Mouse (Mus musculus): Measurements from ENCODE around the gene Svopl. TPM values are rescaled to one million over a fixed set of nuclear protein-coding genes. Genes with fewer than 3 reads are reported as not detected.

Svopl gene
- polyA plus RNA-seq (2012; fragmentation: generic; extraction: Trizol): 0.02 TPM
- long read RNA-seq, experiment 1: 0 reads
- long read RNA-seq, experiment 2, partial matches to known transcripts: 0 of 2 reads
- long read RNA-seq, experiment 2, other reads (novel, unspliced or antisense): 2 of 2 reads

DNA sequence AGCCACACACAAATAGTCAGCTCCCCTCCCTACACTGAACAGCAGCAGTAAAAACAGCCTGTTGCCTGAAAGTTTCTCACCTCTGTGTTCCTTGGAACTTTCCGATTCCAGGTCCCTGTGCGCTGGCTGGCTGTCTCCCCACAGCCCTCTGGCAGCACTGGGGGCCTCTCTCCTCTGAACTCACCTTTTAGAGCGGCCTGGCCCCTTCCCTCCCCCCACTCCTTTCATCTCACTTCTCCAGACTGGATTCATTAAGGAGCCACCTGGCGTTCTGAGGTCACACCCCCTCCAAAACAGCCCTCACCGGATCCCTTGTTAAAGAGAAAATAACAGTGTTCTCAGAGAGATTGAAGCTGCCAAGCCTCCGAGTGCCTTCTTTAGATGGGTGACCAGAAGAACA, at the start of gene Svopl:
Gene Svopl, minus strand, starts transcription at position 159 of the 400 bp plus-strand sequence.
- H3K27me3 ChIP-seq (ENCODE audit: control insufficient read depth, insufficient read depth, insufficient read length): no peaks in the 10 kb centered on the region
- no peak within 1 kb of the TSS for H3K4me3 ChIP-seq (ENCODE audit: insufficient read depth, poor library complexity, severe bottlenecking)
- H3K79me3 ChIP-seq (ENCODE audit: low read depth): no peaks in the 10 kb centered on the region
- no peak within 1 kb of the TSS for H3ac ChIP-seq (ENCODE audit: control insufficient read depth, insufficient read length, low read depth)
- no peaks in the 10 kb centered on the region for H3K36me3 ChIP-seq (ENCODE audit: control insufficient read depth, insufficient read depth)
- H3K79me2 ChIP-seq (ENCODE audit: control insufficient read depth, insufficient read depth): no peaks in the 10 kb centered on the region
- no peak for TF ChIP-seq CTCF (IDR thresholded peaks at IDR 0.05; ENCODE audit: control insufficient read depth, insufficient read depth, insufficient read length)
- no peak for TF ChIP-seq MYOD1 (IDR thresholded peaks at IDR 0.05; ENCODE audit: control insufficient read depth, insufficient read length, low read depth)
- no peak for TF ChIP-seq FOSL1 (IDR thresholded peaks at IDR 0.05; ENCODE audit: insufficient read depth, low read length, poor library complexity, severe bottlenecking)
- no peak for TF ChIP-seq USF1 (IDR thresholded peaks at IDR 0.05; ENCODE audit: low read depth)
- TF ChIP-seq CEBPB (IDR thresholded peaks at IDR 0.05; ENCODE audit: low read depth): no peak
- no peak for TF ChIP-seq MYOG (IDR thresholded peaks at IDR 0.05; ENCODE audit: control insufficient read depth, extremely low read depth, insufficient read length)
- no peak for TF ChIP-seq MAX (IDR thresholded peaks at IDR 0.05)

DNA sequence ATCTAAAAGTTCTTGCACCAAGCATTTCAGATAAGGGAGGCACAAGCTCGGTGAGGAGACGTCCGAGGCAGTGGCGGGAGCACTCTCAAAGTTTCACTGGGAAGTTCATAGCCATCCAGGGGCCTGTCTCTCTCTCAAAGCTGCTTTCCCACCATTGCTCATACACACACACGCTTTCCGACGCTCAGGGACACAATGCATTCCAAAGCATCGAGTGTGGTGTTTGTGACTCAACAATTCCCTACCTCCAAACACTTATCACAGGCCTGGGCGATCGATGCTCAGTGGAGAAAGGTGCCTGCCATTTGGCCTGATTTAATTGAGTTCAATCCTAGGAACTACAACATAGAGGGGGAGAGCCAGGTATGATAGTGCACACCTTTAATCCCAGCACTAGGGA, 47.9 kb upstream of the Svopl start:
- H3K27me3 ChIP-seq (ENCODE audit: control insufficient read depth, insufficient read depth, insufficient read length): no peaks in the 10 kb centered on the region
- H3K36me3 ChIP-seq (ENCODE audit: control insufficient read depth, insufficient read depth): no peaks in the 10 kb centered on the region
- no peak overlapping the region for H3ac ChIP-seq (ENCODE audit: control insufficient read depth, insufficient read length, low read depth)
- H3K79me3 ChIP-seq (ENCODE audit: low read depth): no peaks in the 10 kb centered on the region
- TF ChIP-seq CTCF (IDR thresholded peaks at IDR 0.05; ENCODE audit: control insufficient read depth, insufficient read depth, insufficient read length) (no peak), MYOG (IDR thresholded peaks at IDR 0.05; ENCODE audit: control insufficient read depth, extremely low read depth, insufficient read length) (no peak), USF1 (IDR thresholded peaks at IDR 0.05; ENCODE audit: low read depth) (no peak), FOSL1 (IDR thresholded peaks at IDR 0.05; ENCODE audit: insufficient read depth, low read length, poor library complexity, severe bottlenecking) (no peak), MYOD1 (IDR thresholded peaks at IDR 0.05; ENCODE audit: control insufficient read depth, insufficient read length, low read depth) (no peak), CEBPB (IDR thresholded peaks at IDR 0.05; ENCODE audit: low read depth) (no peak), MAX (IDR thresholded peaks at IDR 0.05) (no peak)
- no peak overlapping the region for H3K4me3 ChIP-seq (ENCODE audit: insufficient read depth, poor library complexity, severe bottlenecking)
- no peaks in the 10 kb centered on the region for H3K79me2 ChIP-seq (ENCODE audit: control insufficient read depth, insufficient read depth)

DNA sequence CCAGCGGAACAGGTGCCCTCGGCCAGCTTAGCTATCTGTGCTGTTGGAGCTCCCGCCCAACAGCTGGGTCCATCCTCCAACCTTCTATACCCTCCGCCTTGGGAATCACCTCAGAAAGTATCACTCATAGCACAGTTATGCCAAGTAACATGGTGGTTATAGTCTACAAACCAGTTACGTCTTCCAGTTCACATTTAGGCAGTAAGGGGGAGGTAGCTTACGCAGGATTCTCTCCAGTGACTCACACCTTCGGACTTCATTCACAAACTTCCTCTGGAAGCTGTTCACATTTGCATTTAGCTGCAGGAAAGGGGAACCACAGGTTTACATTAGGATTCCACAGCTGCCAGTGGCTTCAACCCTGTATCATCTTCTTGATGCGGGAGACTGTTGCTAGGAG, 45.7 kb upstream of the Svopl start:
- H3K79me2 ChIP-seq (ENCODE audit: control insufficient read depth, insufficient read depth): no peaks in the 10 kb centered on the region
- H3K4me3 ChIP-seq (ENCODE audit: insufficient read depth, poor library complexity, severe bottlenecking): no peak overlapping the region
- no peaks in the 10 kb centered on the region for H3K36me3 ChIP-seq (ENCODE audit: control insufficient read depth, insufficient read depth)
- H3K79me3 ChIP-seq (ENCODE audit: low read depth): no peaks in the 10 kb centered on the region
- TF ChIP-seq CEBPB (IDR thresholded peaks at IDR 0.05; ENCODE audit: low read depth) (no peak), MYOD1 (IDR thresholded peaks at IDR 0.05; ENCODE audit: control insufficient read depth, insufficient read length, low read depth) (peak; percentile 23), USF1 (IDR thresholded peaks at IDR 0.05; ENCODE audit: low read depth) (no peak)
- no peak overlapping the region for H3ac ChIP-seq (ENCODE audit: control insufficient read depth, insufficient read length, low read depth)
- no peaks in the 10 kb centered on the region for H3K27me3 ChIP-seq (ENCODE audit: control insufficient read depth, insufficient read depth, insufficient read length)

DNA sequence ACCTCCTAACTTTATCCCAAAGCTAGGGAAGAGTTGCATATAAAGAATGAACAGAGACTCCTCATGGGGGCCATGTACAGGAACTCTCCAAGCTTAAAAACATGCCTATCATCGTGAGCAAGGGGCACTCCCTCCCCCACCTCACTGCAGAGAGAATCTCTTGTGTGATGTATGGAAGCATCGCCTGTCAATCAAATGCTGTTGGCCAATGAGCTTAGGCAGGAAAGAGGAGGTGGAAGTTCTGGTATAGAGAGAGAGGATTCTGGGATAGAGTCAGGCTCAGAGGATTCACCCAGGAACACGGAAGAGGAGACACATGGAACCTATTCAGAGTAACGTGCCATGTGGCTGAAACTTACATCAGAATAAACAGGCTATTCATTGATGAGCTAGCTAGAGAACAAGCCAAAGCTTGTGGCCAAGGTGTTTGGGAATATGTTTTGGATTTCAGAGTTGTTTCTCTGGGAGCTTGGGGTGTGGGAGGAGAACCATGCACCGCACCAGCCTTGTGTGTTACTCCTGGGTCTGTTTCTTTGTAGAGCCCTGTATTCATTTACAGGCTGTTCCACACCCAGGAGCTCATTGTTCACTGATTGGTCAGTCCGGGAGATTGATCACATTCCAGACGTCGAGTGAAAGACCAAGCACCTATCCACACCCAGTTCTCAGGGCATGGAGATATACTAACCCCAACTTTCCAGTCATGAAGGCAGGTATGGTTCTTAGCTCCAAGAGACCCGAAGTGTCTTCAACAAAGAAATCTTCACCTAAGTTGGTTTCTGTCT, 40.6 kb upstream of the Svopl start:
- no peaks in the 10 kb centered on the region for H3K27me3 ChIP-seq (ENCODE audit: control insufficient read depth, insufficient read depth, insufficient read length)
- no peak overlapping the region for H3K4me3 ChIP-seq (ENCODE audit: insufficient read depth, poor library complexity, severe bottlenecking)
- H3K36me3 ChIP-seq (ENCODE audit: control insufficient read depth, insufficient read depth): no peaks in the 10 kb centered on the region
- H3K79me3 ChIP-seq (ENCODE audit: low read depth): no peaks in the 10 kb centered on the region
- H3K79me2 ChIP-seq (ENCODE audit: control insufficient read depth, insufficient read depth): no peaks in the 10 kb centered on the region
- TF ChIP-seq FOSL1 (IDR thresholded peaks at IDR 0.05; ENCODE audit: insufficient read depth, low read length, poor library complexity, severe bottlenecking): no peak
- no peak for TF ChIP-seq MYOD1 (IDR thresholded peaks at IDR 0.05; ENCODE audit: control insufficient read depth, insufficient read length, low read depth)
- TF ChIP-seq USF1 (IDR thresholded peaks at IDR 0.05; ENCODE audit: low read depth): no peak
- no peak for TF ChIP-seq CTCF (IDR thresholded peaks at IDR 0.05; ENCODE audit: control insufficient read depth, insufficient read depth, insufficient read length)
- no peak for TF ChIP-seq CEBPB (IDR thresholded peaks at IDR 0.05; ENCODE audit: low read depth)
- no peak for TF ChIP-seq MYOG (IDR thresholded peaks at IDR 0.05; ENCODE audit: control insufficient read depth, extremely low read depth, insufficient read length)
- no peak for TF ChIP-seq MAX (IDR thresholded peaks at IDR 0.05)
- H3ac ChIP-seq (ENCODE audit: control insufficient read depth, insufficient read length, low read depth): no peak overlapping the region

DNA sequence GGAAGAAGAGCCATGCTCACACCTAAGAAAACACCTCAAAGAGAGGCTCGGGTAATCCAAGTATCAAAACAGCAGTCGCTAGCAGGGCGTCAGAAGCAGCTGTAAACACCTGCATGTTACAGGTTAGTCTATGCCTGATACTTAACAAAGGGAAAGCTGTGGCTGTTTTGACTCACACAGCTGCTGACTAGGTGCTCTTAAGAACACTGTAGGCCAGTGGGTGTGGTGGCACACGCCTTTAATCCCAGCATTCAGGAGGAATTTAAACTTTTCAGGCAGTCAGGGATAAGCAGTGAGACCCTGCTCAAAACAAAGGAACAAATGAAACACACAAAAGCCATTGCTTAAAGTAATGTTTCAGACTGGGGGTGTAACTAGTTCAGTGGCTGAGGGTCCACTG, 36.4 kb upstream of the Svopl start:
- TF ChIP-seq MYOD1 (IDR thresholded peaks at IDR 0.05; ENCODE audit: control insufficient read depth, insufficient read length, low read depth): no peak
- TF ChIP-seq MYOG (IDR thresholded peaks at IDR 0.05; ENCODE audit: control insufficient read depth, extremely low read depth, insufficient read length): no peak
- TF ChIP-seq CTCF (IDR thresholded peaks at IDR 0.05; ENCODE audit: control insufficient read depth, insufficient read depth, insufficient read length): no peak
- no peak for TF ChIP-seq MAX (IDR thresholded peaks at IDR 0.05)
- no peak for TF ChIP-seq USF1 (IDR thresholded peaks at IDR 0.05; ENCODE audit: low read depth)
- TF ChIP-seq CEBPB (IDR thresholded peaks at IDR 0.05; ENCODE audit: low read depth): no peak
- no peak for TF ChIP-seq FOSL1 (IDR thresholded peaks at IDR 0.05; ENCODE audit: insufficient read depth, low read length, poor library complexity, severe bottlenecking)
- Histone ChIP-seq H3ac (ENCODE audit: control insufficient read depth, insufficient read length, low read depth) (no peak overlapping the region), H3K4me3 (ENCODE audit: insufficient read depth, poor library complexity, severe bottlenecking) (no peak overlapping the region), H3K79me3 (ENCODE audit: low read depth) (no peaks in the 10 kb centered on the region), H3K27me3 (ENCODE audit: control insufficient read depth, insufficient read depth, insufficient read length) (no peaks in the 10 kb centered on the region), H3K79me2 (ENCODE audit: control insufficient read depth, insufficient read depth) (no peaks in the 10 kb centered on the region), H3K36me3 (ENCODE audit: control insufficient read depth, insufficient read depth) (no peaks in the 10 kb centered on the region)

Data from C2C12 (cell line).